Mouse (Mus musculus): ENCODE measurements at regions not wholly inside any gene's neighbourhood (a gene's known extent, or its start where the extent isn't known, plus 50 kb on each side); places are given as distances from the start of the nearest gene placed in this dataset.

- peak; percentile 0 for DNase-seq
- intact Hi-C loops (cut with DNase I): no loop called here
Observed at GRCm38 (mm10) chr12:60074142-60074541, 854.6 kb upstream of the Fbxo33 start.

Measured in left cerebral cortex, postnatal 4 days (tissue).